Mouse (Mus musculus): Measurements from ENCODE around the gene Arhgap44. TPM values are rescaled to one million over a fixed set of nuclear protein-coding genes. Genes with fewer than 3 reads are reported as not detected.

The Arhgap44 gene
- total RNA-seq, 2 experiments from 2014 or later, result 18.3 to 21.0 TPM

Small RNA genes lying within 50 kb of the gene (microRNA-seq; reads per million reads assigned to microRNA genes)
- 0 reads per million in 2 experiments for gene Gm25991

Other genes starting within 250 kb of the Arhgap44 start
- gene Elac2, start 183.9 kb downstream of the Arhgap44 start, total RNA-seq (2021), result 10 to 100 TPM; 20.8 to 21.4 TPM
- gene 1700086D15Rik, start 3.1 kb downstream of the Arhgap44 start, total RNA-seq (2021), result under 1 TPM; 0.32 to 0.41 TPM
- gene Myocd, start 107.0 kb upstream of the Arhgap44 start, total RNA-seq (2021), result 100 to 1,000 TPM; 115 to 122 TPM